Mouse (Mus musculus) neural tube, embryonic 14.5 days (tissue): ENCODE results near the gene Hrct1. TPM values are rescaled to one million over a fixed set of nuclear protein-coding genes. Genes with fewer than 3 reads are reported as not detected.

ENCODE experiments used
- ATAC-seq: fragments of 200-750 bp; cut with Nextera tagmentation; 2 replicates; pipeline ENCODE4 v1.8.0; 2017; ENCODE audit warnings: low read depth, mild to moderate bottlenecking, moderate TSS enrichment, moderate library complexity
- H3K27ac ChIP-seq: fragments of 300-500 bp; sonication (generic); 2 replicates; pipeline ENCODE4 v1.5.1; 2014; ENCODE audit warnings: low read depth, mild to moderate bottlenecking, control low read depth, low read length, moderate library complexity, mixed read lengths
- H3K27me3 ChIP-seq: fragments of 300-500 bp; sonication (generic); 2 replicates; pipeline ENCODE4 v1.6.1; 2014; ENCODE audit warnings: low read length; ENCODE audit not compliant: control insufficient read depth, insufficient read depth
- H3K36me3 ChIP-seq: fragments of 300-500 bp; sonication (generic); 2 replicates; pipeline ENCODE4 v1.6.1; 2014; ENCODE audit warnings: low read length, mixed read lengths; ENCODE audit not compliant: control insufficient read depth, insufficient read depth
- H3K4me1 ChIP-seq: fragments of 300-500 bp; sonication (generic); 2 replicates; pipeline ENCODE4 v1.6.1; 2014; ENCODE audit warnings: low read length; ENCODE audit not compliant: control insufficient read depth, insufficient read depth
- H3K4me2 ChIP-seq: fragments of 300-500 bp; sonication (generic); 2 replicates; pipeline ENCODE4 v1.6.1; 2014; ENCODE audit warnings: mild to moderate bottlenecking, low read depth, low read length, control low read depth
- H3K4me3 ChIP-seq: fragments of 300-500 bp; sonication (generic); 2 replicates; pipeline ENCODE4 v1.5.1; 2014; ENCODE audit warnings: low read depth, low read length, control low read depth, mixed read lengths
- H3K9ac ChIP-seq: fragments of 300-500 bp; sonication (generic); replicated peaks from 2 replicates; pipeline ENCODE4 v1.6.1; 2014; ENCODE audit warnings: low read depth, mild to moderate bottlenecking, control low read depth, low read length, mixed read lengths
- H3K9me3 ChIP-seq: fragments of 300-500 bp; sonication (generic); 2 replicates; pipeline ENCODE4 v1.6.1; 2016; ENCODE audit warnings: low read length; ENCODE audit not compliant: control insufficient read depth
- WGBS: fragments of 180-500 bp; shearing (Covaris S2); extraction: QIAGEN DNeasy Blood & Tissue Kit; methylation state at CpG from one replicate; pipeline ENCODE4 v1.1.7; 2014; 5-methylcytosine and 5-hydroxymethylcytosine counted together
- polyA plus RNA-seq: library from polyadenylated mRNA; unstranded; fragments of >200 nt; fragmentation: Nextera tagmentation; extraction: Ambion mirVana; gene quantifications from 2 replicates; pipeline ENCODE4 v1.2.1, GENCODE M21; 2014

The Hrct1 gene
- polyA plus RNA-seq, 1 experiment from 2014 or later: 0.19 TPM

GRCm38 (mm10) chr4:43724764-43725163 is 2.2 kb upstream of the Hrct1 start:
- Histone ChIP-seq H3K4me1 (no peaks in the 10 kb centered on the region), H3K27ac (no peak overlapping the region), H3K9ac (no peak overlapping the region), H3K9me3 (no peaks in the 10 kb centered on the region), H3K4me2 (no peak overlapping the region), H3K27me3 (no peaks in the 10 kb centered on the region), H3K4me3 (no peak overlapping the region), H3K36me3 (no peaks in the 10 kb centered on the region)
- WGBS: 54% methylated on average over 1 of the region's 1 CpGs
- no peak for ATAC-seq

DNA sequence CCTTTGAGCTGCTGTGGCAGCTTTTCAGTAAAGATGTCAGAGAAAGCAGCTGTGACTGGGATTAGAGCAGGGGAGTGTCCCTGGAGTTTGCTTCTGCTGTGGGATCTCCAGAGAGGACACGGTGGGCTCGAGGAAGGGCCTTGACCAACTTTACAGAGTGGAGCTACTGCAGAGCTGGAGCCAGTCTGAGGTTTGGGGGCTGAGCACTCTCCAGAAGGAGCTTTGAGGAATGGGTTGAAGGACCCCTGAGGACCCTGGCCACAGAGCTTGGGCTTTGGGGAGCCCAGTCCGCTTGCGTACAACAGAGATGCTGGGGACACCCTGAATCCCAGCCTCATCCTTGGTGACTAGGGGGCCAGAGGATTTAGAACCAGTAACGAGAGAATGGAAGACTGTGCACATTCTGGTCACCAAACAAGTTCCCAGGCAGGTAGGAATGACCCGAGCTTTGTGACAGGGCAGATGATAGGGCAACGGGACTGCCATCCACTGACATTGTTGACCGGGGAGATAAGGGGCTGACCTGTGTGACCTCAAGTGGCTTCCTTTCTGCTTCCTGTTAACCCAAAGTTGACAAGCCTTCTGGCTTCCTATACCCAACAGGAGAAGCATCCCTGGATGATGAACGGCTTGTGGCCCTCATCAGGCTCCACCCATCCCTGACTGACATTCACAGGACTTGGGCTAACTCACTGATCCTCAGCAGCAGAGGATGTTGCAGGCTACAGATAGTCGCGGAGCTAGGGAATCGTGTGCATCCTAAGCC is 577 bp upstream of the Hrct1 start:
- no peak overlapping the region for H3K4me3 ChIP-seq
- no peak overlapping the region for H3K4me2 ChIP-seq
- H3K9ac ChIP-seq: no peak overlapping the region
- no peaks in the 10 kb centered on the region for H3K27me3 ChIP-seq
- H3K9me3 ChIP-seq: no peaks in the 10 kb centered on the region
- ATAC-seq: no peak
- H3K27ac ChIP-seq: no peak overlapping the region
- H3K36me3 ChIP-seq: no peaks in the 10 kb centered on the region
- 76% methylated on average over 12 of the region's 12 CpGs for WGBS
- no peaks in the 10 kb centered on the region for H3K4me1 ChIP-seq

GRCm38 (mm10) chr4:43727718-43728575 is 959 bp downstream of the Hrct1 start:
- Histone ChIP-seq H3K9me3 (no peaks in the 10 kb centered on the region), H3K4me1 (no peaks in the 10 kb centered on the region), H3K4me2 (no peak overlapping the region), H3K27me3 (no peaks in the 10 kb centered on the region), H3K36me3 (no peaks in the 10 kb centered on the region), H3K4me3 (no peak overlapping the region), H3K9ac (no peak overlapping the region), H3K27ac (no peak overlapping the region)
- ATAC-seq: no peak
- 74% methylated on average over 7 of the region's 7 CpGs for WGBS

DNA sequence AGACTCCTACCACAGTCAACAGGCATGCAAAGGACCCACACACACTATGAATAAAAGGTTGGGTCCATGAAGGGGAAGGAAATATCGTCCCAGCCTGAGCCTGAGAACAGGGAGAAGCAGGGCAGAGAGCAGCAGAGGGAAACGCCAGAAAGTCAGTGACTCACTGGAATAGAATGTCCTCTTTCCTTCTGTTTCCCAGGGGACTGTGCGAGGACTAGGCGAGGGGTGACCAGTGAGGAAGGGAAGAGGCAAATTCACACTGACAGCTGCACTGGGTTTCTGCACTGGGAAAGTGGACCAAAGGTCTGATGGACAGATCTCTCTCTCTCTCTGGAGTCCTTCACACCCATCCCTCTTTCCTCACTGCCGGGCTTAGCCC is 1.6 kb downstream of the Hrct1 start:
- 67% methylated on average over 5 of the region's 5 CpGs for WGBS
- no peak for ATAC-seq
- no peak overlapping the region for H3K27ac ChIP-seq
- no peaks in the 10 kb centered on the region for H3K27me3 ChIP-seq
- H3K4me2 ChIP-seq: no peak overlapping the region
- H3K36me3 ChIP-seq: no peaks in the 10 kb centered on the region
- H3K4me3 ChIP-seq: no peak overlapping the region
- no peak overlapping the region for H3K9ac ChIP-seq
- no peaks in the 10 kb centered on the region for H3K4me1 ChIP-seq
- H3K9me3 ChIP-seq: no peaks in the 10 kb centered on the region

DNA sequence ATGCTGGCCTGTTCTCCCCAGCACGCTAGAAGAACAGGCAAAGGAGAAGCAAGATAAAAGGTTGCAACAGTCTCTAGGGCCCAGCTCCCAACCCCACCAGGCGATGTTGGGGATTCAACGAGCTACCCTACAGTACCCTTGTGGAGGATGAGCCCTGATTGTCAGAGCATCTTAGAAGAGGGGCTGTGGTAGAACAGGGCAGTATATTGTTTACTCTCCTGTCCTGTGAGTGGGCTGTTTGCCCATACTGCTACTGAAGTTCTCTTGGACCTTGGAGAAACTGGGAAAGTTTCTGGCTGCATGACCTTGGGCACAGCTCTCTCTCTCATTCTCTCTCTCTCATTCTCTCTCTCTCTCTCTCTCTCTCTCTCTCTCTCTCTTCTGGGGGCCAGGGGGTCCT is 2.1 kb downstream of the Hrct1 start:
- H3K4me2 ChIP-seq: no peak overlapping the region
- no peak overlapping the region for H3K4me3 ChIP-seq
- H3K4me1 ChIP-seq: no peaks in the 10 kb centered on the region
- H3K27ac ChIP-seq: no peak overlapping the region
- H3K9ac ChIP-seq: no peak overlapping the region
- WGBS: 72% methylated on average over 3 of the region's 3 CpGs
- no peaks in the 10 kb centered on the region for H3K9me3 ChIP-seq
- no peaks in the 10 kb centered on the region for H3K27me3 ChIP-seq
- H3K36me3 ChIP-seq: no peaks in the 10 kb centered on the region
- ATAC-seq: no peak

GRCm38 (mm10) chr4:43729794-43730550 is 3.0 kb downstream of the Hrct1 start, which contains the start of gene Spaar:
Spaar (plus strand) TSS chr4:43730034.
- Histone ChIP-seq H3K9ac (no peak within 1 kb of the TSS), H3K27ac (no peak within 1 kb of the TSS), H3K9me3 (no peaks in the 10 kb centered on the region), H3K27me3 (no peaks in the 10 kb centered on the region), H3K4me2 (no peak within 1 kb of the TSS), H3K4me1 (no peaks in the 10 kb centered on the region), H3K4me3 (no peak within 1 kb of the TSS), H3K36me3 (no peaks in the 10 kb centered on the region)
- 67% methylated on average over 14 of the region's 14 CpGs for WGBS
- ATAC-seq: no peak

DNA sequence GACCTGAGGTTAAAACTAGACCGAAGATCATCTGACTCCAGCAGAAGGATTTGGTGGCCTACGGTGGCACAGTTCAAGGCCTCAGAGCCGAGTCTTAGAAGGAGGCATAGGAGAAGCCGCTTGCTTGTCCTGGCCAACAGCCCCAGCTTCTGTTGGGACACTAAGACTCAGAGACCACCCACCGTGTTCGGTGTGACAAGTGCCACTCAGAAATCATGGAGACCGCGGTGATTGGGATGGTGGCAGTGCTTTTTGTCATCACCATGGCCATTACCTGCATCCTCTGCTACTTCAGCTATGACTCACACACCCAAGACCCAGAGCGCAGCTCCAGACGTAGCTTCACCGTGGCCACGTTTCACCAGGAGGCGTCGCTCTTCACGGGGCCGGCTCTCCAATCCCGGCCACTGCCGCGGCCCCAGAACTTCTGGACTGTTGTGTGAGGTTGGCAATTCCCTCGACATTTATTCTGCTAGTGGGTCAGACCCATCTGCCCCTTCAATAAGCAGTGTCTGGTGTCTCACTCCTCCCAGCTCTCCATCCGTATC is 3.8 kb downstream of the Hrct1 start:
- Histone ChIP-seq H3K9me3 (no peaks in the 10 kb centered on the region), H3K27me3 (no peaks in the 10 kb centered on the region), H3K9ac (no peak overlapping the region), H3K27ac (no peak overlapping the region), H3K4me3 (no peak overlapping the region), H3K36me3 (no peaks in the 10 kb centered on the region), H3K4me2 (no peak overlapping the region), H3K4me1 (no peaks in the 10 kb centered on the region)
- WGBS: 73% methylated on average over 21 of the region's 21 CpGs
- no peak for ATAC-seq

- Histone ChIP-seq H3K4me2 (no peak overlapping the region), H3K9me3 (no peaks in the 10 kb centered on the region), H3K4me3 (no peak overlapping the region), H3K4me1 (no peaks in the 10 kb centered on the region), H3K27ac (no peak overlapping the region), H3K36me3 (no peaks in the 10 kb centered on the region), H3K27me3 (no peaks in the 10 kb centered on the region), H3K9ac (no peak overlapping the region)
- 22% methylated on average over 1 of the region's 1 CpGs for WGBS
- no peak for ATAC-seq
These were observed 5.2 kb downstream of the Hrct1 start for GRCm38 (mm10) chr4:43732171-43732570.
